Mouse (Mus musculus): ENCODE measurements around the gene Kmt2e.

Gene Kmt2e

DNA sequence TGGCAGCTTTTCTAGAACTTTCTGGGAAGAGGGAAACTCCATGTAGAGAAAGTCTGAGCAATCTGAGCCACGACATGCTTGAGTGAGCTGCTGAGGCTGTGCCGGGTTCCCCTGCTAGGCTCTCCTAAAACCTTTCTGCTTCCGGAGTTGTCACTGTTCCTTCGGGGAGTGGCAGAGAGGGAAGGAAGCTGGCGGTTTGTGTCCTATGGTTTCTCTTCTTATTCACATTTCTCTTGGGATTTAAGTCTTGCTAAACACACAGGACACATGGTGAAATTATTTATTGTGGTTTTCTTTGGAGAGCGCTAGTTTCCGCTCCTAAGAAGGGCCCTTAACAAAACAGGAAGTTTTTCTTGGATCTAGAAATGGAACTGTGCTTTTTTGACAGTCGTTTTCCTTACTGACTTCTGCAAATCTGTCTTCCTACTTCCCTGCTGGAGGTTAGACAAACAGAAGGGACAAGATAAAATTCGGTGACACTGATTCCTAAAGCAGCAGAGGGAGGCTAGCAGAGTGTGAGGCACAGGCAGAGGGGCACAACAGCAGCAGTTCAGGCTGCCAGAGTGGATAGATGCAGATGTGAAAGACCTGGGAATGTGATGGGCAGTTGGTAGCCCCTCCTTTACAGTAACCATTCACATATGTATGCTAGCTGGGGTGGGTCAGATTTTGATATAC is 24.1 kb upstream of the Kmt2e start:
- no peak for DNase-seq (ENCODE audit: extremely low spot score, low read depth, low spot score)

DNA sequence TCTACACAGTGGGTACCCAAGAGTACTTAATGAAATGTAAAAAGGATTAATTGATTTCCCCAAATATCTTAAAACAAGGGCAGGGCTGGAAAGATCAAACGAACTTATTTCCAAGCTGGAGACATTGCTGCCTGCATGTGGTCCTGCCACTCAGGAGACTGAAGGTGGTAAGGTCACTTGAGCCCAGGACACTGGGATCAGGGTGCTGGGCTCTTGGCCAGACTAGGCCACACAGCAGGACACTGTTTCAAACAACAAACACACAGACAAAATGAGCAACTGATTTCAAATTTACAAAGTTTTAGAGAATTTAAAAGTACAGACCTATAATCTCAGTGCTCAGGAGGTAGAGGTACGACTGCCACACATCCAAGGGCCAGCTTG is 23.5 kb upstream of the Kmt2e start:
- no peak for DNase-seq (ENCODE audit: extremely low spot score, low read depth, low spot score)

DNA sequence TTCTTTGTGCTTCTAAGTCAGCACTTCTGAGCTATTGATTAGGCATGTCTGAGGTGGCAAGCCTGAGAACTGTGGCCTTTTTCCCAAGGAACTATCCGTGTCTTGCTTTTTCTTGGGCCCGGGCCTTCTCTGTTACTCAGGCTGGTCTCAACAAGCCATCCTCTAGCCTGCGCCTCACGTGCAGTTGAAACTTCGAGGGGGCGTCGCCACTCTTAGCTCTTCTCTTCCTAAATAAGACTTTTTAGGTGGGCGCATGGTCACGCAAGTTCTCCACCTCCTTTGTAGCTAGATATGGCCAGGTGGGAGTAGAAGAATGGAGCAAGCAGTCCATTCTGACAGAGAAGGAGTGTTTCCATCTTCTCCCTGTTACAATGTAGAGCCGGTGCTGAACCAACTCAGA is 22.6 kb upstream of the Kmt2e start:
- DNase-seq (ENCODE audit: extremely low spot score, low read depth, low spot score), result no peak

DNA sequence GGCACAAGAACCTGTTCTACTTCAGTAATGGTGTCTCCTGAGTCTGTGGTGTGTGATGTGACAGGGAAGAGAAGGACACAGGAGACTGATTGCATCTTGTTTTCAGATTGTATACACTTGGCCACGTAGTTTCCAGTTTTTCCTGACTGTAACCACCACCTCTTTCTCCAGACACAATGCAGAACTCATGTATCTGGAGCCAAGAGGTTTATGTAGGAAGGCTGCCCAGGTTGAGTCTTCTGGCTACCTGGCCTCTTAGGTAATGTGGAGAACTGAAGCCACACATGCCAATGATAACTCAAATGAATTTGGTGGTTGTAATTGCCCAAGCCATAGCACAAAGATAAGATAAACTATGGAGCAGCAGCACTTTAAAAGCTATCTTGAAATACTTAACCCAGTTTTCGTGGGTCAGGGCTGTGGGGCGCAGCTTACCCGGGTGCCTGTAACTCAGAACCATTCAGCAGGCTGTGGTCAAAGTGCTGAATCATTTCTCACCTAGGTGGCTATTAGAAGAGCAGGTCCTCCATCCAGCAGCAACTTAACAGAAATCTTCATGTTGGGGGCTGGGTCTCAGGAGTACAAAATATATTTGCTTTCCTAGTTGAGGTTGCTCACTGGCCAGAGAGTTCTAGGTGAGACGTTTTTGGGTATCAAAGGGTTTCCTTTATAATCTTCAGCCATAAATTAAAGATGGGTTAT is 21.8 kb upstream of the Kmt2e start:
- no peak for DNase-seq (ENCODE audit: extremely low spot score, low read depth, low spot score)

DNA sequence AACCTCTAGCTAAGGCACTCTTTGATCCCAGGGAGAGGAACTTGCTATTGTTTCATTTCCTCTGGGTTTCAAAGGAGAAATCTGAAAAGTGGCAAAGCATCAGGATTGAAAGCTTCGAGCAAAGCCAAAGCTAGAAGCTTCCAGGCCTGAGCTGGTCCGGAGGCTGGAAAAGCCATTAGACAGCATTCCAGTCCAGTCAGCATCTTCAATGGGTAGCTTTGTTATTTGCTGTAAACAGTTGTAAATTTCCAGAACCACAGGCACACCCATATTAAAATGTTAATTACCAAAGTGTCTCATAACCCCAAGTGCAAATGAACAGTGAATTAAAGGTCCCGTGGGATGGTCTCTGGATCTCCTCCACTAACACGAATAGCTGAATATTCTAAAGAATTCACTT is 21.2 kb upstream of the Kmt2e start:
- no peak for DNase-seq (ENCODE audit: extremely low spot score, low read depth, low spot score)

DNA sequence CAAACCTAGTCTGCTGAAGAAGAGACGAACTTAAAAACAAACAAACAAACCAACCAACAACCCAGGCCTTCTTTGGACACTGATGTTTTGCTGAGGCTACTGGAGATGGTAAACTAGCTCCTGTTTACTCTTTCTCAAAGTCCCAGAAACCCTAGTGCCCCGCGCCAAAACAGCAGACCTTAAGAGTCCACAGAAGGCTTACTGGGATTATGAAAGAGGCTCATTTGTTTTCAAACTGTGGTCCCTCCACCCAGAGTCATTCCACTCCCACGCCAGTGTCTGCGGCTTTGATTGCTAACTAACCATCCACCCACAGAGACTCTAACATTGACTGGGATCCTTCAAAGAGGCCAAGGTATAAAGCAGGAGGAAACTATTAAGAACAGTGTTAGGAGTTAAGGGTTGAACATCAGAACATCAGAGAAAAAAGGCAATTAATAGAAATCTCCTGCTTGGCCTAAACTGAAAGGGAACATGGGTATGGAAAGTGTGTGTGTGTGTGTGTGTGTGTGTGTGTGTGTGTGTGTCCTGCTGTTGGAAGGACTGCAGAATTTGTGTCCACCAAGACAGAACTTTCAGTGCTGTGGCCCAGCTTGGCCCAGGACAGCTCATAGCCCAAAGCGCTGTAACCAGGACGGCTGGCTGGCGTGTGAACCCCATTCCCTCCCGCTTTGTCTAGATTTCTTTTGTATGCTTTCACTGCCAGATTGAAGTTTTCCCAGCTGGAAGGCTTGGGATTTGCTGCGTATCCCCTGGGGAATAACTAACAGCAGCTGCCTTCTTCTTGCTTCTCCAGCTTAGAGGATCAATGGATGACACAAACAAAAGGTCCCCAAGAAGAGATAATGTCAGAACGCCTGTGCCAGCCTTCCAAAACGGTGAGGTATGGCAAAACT is 20.4 kb upstream of the Kmt2e start:
- no peak for DNase-seq (ENCODE audit: extremely low spot score, low read depth, low spot score)

DNA sequence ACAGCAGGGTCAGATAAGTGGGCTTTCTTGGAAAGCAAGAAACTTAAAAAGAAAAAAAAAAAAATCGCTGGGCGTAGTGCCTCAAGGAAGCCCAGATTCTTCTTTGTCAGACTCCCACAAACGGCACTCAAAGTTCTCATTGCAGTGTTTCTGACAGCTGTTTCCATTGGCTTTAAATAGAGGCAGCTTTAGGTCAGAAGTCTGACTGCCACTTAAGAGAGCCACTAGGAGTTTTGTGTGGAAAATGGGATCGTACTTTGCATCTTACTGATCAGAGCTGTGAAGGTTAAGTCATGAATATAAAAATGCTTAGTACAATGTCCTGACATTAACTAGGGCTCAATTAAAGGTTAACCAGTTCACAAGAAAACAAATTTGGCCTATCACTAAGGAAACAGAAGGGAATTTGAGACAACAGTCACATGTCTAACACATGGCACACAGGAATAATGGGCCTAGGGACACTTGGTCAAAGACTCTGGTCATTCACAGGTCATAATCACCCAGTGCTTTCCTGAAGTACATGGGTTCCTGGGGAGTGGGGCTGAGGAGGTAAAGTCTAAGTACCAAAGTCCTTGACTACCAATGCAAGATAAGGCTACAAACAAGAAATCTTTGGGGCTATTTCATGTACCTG is 19.6 kb upstream of the Kmt2e start:
- DNase-seq (ENCODE audit: extremely low spot score, low read depth, low spot score), result no peak

DNA sequence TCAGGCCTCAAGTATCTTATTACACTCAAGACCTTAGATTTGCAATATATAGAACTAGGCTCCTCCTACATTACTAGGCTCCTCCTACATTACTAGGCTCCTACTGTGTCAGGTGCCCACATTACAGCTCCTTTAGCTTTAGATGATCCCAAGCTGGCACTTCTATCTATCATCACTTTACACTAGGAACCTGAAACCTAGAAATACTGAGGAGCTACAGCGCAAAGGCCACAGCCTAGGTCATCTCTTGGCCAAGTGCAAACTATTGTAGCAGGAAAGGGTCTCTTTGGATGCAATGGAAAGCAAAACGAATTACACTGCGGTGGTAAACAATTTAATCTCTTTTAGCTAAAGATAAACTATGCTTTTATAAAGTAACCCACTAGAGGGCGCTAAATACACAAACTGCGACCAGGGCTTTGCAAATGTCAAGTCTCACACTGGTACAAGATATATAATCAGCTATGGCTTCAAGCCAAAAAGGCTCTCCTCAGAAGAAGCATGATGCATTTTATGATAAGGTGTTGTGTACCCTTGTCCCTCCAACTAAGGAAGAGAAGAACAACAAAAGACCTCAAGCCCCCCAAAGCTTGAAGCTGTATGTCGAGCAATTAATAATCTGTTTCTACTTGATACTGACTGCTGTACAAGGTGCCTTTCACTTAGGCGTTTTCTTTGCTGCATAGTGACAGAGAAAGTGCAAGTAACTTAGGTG is 18.5 kb upstream of the Kmt2e start:
- DNase-seq (ENCODE audit: extremely low spot score, low read depth, low spot score), result no peak

DNA sequence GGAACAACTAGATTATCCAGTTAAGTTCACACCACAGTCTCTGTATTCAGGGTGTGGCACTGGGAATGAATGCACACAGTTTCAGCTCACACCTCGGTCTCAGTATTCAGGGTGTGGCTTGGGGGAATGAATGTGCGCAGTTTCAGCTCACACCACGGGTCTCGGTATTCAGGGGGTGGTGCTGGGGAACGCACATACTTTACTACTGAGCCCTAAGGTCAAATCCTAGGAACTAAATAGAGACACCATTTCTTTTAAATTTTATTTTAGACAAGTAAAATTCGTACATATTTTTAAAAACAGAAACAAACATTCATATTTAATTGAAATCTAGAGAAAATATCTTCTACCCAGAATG is 18.0 kb upstream of the Kmt2e start:
- DNase-seq (ENCODE audit: extremely low spot score, low read depth, low spot score), result no peak

DNA sequence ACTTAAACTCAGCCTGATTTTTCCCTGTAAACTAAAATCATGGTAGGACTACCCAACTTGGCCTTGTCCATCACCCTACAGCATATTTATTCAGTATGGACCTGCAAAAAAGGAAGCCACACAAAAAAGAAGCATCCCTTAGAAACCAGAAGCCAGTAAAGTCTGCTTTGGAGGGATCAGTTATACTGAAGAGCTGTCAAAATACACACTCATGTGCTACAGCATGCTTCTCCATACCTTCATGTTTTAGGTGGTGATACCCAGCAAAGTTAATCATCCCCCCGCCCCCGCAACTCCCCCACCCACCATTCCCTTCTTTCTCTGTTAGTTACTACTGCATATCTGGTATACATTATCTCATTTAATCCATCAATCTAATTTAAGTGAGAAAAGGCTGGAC is 16.5 kb upstream of the Kmt2e start:
- DNase-seq (ENCODE audit: extremely low spot score, low read depth, low spot score), result no peak

DNA sequence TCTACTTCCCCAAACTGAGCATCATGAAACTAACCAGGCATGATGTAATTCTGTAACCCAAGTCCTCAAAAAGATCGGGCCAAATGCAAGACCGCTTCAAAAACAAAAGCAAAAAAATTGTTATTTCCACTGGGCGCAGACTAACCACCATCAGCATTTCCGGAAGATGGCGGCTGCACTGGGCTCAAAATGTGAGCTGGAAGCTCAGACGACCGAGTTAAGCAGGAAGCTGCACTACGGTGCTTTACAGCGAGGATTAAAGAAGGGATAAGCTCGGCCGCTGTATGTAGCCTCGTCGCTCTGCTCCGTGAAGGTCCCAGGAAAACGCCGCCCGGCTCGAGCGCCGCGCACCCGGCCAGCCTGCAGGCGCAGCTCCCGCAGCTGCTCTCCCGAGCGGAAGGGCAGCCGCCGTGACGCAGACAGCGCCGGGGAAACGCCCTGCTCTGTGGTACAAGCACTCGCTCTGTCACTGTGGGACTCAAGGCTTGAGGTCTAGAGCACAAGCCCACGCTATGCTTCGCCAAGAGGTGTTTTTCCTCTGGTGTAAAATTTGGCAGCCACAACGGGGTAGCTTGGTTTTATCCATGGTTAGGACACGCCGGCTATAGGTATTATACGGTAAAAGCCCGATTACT is 16.0 kb upstream of the Kmt2e start:
- DNase-seq (ENCODE audit: extremely low spot score, low read depth, low spot score), result no peak

DNA sequence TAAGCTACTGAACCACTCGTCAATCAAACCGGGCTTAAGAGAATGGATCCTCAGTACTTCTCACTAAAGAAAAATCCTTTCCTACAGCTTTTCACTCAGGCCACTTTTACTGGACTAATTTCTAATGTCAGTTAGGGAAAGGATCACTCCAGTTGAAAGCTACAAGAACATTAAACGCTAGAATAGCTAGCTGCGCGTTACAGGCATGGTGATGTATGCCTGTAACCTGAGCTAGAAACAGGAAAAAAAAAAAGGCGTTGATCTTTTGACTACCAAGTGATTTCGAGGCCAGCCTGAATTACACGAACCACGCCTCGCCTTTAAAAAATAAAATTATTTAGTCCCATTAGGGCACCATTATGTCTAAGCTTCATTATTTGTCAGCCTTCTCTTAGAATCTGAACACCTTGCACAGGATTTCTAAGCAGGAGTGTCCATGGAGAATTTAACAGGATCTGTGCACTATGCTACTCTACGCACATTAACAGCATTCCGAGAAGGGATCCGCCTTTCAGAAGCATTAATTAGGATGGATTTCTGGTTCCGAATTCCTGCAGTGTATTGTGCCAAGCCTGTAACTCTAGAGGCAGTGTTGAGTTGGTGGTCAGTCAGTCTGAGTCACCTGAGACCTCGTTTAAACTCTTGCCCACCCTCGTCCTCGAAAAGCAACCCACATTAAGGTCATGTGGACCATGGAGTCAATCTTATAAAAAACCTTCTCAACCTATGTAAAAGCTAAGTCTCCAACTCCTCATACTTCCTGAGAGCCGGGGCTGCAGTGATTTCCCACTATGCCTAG is 15.2 kb upstream of the Kmt2e start:
- DNase-seq (ENCODE audit: extremely low spot score, low read depth, low spot score), result no peak

DNA sequence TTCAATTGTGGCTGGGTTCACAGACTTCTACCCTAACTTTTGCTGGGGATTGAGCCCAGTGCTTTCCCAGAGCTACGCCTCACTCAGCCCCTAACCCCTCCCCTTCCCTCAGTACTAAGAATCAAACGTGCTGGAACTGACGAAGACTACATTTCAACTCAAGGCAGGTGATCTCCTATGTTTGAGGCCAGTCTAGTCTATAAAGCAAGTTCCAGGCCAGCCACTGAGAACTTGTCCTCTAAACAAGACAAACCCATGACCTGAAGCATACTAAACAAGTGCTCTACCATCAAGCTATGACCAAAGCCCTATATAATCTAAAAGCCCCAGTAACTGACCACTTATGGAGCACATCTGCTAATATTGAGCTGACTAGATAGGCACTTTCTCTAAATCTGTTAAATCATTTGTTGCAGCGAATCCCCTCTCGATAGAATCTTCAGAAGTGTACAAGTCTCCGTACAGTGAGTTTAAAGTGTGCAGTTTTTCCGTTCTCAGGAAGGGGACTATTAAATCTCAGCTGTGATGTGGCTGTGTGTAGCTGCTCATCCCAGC is 14.5 kb upstream of the Kmt2e start:
- no peak for DNase-seq (ENCODE audit: extremely low spot score, low read depth, low spot score)

DNA sequence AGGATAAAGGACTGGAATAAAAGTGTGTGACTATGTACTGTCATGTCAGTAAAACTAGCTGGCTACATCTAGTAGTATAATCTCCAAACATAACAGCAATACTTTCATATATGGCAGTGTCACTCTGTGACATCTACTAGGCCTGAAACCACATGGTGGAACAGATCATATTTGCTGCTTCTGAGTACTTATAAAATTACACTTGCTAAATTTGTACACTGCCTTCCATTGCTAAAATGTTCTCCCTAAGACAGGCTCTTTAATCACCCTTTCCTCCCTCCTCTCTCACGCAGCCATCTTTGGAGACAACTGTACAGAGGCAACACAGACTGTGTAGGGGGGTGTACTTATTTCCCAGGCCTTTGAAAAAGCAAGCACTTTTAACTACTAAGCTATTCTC is 13.8 kb upstream of the Kmt2e start:
- no peak for DNase-seq (ENCODE audit: extremely low spot score, low read depth, low spot score)

DNA sequence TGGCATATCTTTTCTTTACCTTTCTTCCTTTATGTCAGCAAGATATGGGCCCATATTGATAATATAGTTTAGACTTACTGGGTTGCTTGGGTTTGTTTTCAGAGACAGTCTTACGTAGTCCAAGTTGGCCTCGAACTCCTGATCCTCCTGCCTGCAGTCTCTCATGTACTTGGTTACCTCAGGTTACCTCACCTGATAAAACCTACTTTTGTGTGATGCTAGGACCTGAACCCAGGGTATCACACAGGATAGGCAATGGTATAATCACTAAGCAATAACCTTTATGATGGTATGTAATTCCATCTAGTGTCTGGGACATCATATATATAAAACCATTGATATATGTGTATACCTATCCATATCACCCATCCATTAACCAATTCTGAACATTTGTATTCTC is 12.8 kb upstream of the Kmt2e start:
- DNase-seq (ENCODE audit: extremely low spot score, low read depth, low spot score), result no peak

DNA sequence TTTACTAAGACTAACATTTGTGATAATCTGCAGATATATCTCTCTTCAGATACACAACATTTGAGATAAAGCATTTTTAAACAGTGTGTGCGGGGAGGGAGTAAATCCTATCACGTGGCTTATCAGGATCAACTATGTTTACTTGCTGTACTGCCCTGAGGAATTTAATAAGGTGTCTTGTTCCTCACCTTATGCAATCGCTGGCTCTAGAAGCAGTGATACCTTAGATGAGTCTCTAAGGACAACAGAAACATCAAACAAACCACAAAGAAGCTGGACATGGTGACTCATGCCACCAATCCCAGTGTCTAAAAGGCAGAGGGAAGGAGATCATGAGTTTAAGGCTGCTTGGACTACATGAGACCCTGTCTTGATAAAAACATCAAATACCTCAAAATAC is 11.2 kb upstream of the Kmt2e start:
- DNase-seq (ENCODE audit: extremely low spot score, low read depth, low spot score), result no peak

DNA sequence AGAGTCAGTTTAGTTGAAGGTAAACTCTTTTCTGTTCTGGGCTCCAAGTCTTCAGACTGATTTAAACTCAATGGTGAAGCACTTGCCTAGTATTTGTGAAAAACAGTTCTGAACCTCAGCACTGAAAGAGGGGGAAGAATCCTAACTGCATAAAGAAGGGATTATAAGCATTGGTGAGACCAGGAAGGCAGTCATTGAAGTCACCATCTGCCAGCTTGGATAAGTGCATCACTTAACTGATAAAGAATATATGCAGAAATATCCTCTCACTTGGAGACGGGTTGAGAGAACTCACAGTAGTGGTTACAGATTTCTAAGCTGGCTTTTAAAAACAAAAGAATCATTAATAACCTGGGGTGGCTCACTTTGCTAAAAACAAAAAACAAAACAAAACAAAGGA is 6.7 kb upstream of the Kmt2e start:
- no peak for DNase-seq (ENCODE audit: extremely low spot score, low read depth, low spot score)

DNA sequence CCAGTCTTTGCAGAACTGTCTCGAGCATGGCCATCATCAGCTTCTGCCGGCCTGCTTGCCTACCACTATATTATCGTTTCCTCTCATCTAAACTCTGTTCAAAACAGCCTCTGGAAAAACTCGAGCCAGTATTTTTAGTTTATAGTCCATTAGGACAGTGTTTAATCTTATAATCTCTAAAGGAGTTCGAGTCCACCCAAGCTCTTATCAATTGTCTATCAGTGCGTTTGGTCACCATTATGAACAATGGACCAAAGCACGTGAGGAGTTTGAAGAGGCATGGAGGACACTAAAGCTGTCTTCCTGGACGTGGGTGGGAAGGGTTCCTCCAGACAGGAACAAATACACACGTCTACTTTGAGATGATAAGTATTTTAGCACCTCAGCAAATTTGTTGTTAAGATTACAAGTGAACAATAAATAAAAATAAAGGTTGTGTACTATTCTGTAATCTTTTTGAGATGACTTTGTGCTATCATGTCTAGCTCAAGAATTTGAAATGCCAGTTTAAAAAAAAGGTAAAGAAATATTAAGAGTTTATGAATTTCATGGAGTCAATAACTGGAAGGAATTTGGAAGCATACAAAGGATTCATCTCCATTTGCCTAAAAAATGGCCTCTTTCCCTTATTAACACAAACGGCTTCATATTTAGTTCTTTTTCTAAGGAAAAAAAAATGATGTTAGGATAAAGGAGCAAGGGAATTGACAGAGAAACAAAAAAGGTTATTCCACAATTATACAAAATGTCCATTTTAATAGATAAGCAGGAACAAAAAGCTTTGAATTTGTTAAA is 3.0 kb upstream of the Kmt2e start:
- DNase-seq (ENCODE audit: extremely low spot score, low read depth, low spot score), result no peak
